Mouse (Mus musculus): ENCODE measurements at regions not wholly inside any gene's neighbourhood (a gene's known extent, or its start where the extent isn't known, plus 50 kb on each side); places are given as distances from the start of the nearest gene placed in this dataset.

GRCm38 (mm10) chr1:39047316-39047715, 61.9 kb downstream of the Pdcl3 start:
- Histone ChIP-seq H3K27ac (replicated peaks) (peak overlapping the region; percentile 66), H3K27me3 (ENCODE audit: low read depth, poor library complexity, severe bottlenecking) (no peaks in the 10 kb centered on the region), H3K36me3 (no peaks in the 10 kb centered on the region), H3K4me3 (no peak overlapping the region), H3K4me1 (peaks cover 16% of the 10 kb centered on the region), H3K9me3 (replicated peaks) (peaks cover 7% of the 10 kb centered on the region)
- WGBS: 92% methylated on average over 6 of the region's 6 CpGs
- DNase-seq (ENCODE audit: low spot score): no peak

- Histone ChIP-seq H3K36me3 (no peaks in the 10 kb centered on the region), H3K27ac (replicated peaks) (no peak overlapping the region), H3K4me3 (no peak overlapping the region), H3K4me1 (no peaks in the 10 kb centered on the region), H3K27me3 (ENCODE audit: low read depth, poor library complexity, severe bottlenecking) (no peaks in the 10 kb centered on the region), H3K9me3 (replicated peaks) (no peaks in the 10 kb centered on the region)
- no peak for DNase-seq (ENCODE audit: low spot score)
- WGBS: 76% methylated on average over 6 of the region's 6 CpGs
Observed at GRCm38 (mm10) chr1:39057304-39057703, 71.9 kb downstream of the Pdcl3 start.

GRCm38 (mm10) chr1:39062509-39062908, 77.1 kb downstream of the Pdcl3 start:
- Histone ChIP-seq H3K4me3 (no peak overlapping the region), H3K4me1 (no peaks in the 10 kb centered on the region), H3K9me3 (replicated peaks) (no peaks in the 10 kb centered on the region), H3K36me3 (no peaks in the 10 kb centered on the region), H3K27ac (replicated peaks) (no peak overlapping the region), H3K27me3 (ENCODE audit: low read depth, poor library complexity, severe bottlenecking) (no peaks in the 10 kb centered on the region)
- DNase-seq (ENCODE audit: low spot score): no peak
- WGBS: 92% methylated on average over 6 of the region's 6 CpGs

GRCm38 (mm10) chr1:39063666-39064385, 78.4 kb downstream of the Pdcl3 start:
- 84% methylated on average over 13 of the region's 13 CpGs for WGBS
- no peaks in the 10 kb centered on the region for H3K9me3 ChIP-seq (replicated peaks)

GRCm38 (mm10) chr1:39064781-39065180, 79.4 kb downstream of the Pdcl3 start:
- H3K27ac ChIP-seq (replicated peaks): no peak overlapping the region
- H3K9me3 ChIP-seq (replicated peaks): no peaks in the 10 kb centered on the region
- 97% methylated on average over 3 of the region's 3 CpGs for WGBS
- H3K27me3 ChIP-seq (ENCODE audit: low read depth, poor library complexity, severe bottlenecking): no peaks in the 10 kb centered on the region
- H3K4me3 ChIP-seq: no peak overlapping the region
- no peak for DNase-seq (ENCODE audit: low spot score)
- no peaks in the 10 kb centered on the region for H3K4me1 ChIP-seq
- no peaks in the 10 kb centered on the region for H3K36me3 ChIP-seq

More at GRCm38 (mm10) chr1:39063666-39064385, 78.4 kb downstream of the Pdcl3 start:
- DNase-seq (ENCODE audit: low spot score): no peak
- Histone ChIP-seq H3K27ac (replicated peaks) (no peak overlapping the region), H3K27me3 (ENCODE audit: low read depth, poor library complexity, severe bottlenecking) (no peaks in the 10 kb centered on the region), H3K36me3 (no peaks in the 10 kb centered on the region), H3K4me1 (no peaks in the 10 kb centered on the region), H3K4me3 (no peak overlapping the region)

GRCm38 (mm10) chr1:39067901-39068300, 82.5 kb downstream of the Pdcl3 start:
- no peaks in the 10 kb centered on the region for H3K4me1 ChIP-seq
- H3K9me3 ChIP-seq (replicated peaks): no peaks in the 10 kb centered on the region
- no peak overlapping the region for H3K27ac ChIP-seq (replicated peaks)
- DNase-seq (ENCODE audit: low spot score): no peak
- no peaks in the 10 kb centered on the region for H3K36me3 ChIP-seq
- WGBS: 71% methylated on average over 3 of the region's 3 CpGs
- H3K27me3 ChIP-seq (ENCODE audit: low read depth, poor library complexity, severe bottlenecking): no peaks in the 10 kb centered on the region
- H3K4me3 ChIP-seq: no peak overlapping the region

- Histone ChIP-seq H3K27me3 (ENCODE audit: low read depth, poor library complexity, severe bottlenecking) (no peaks in the 10 kb centered on the region), H3K9me3 (replicated peaks) (no peaks in the 10 kb centered on the region), H3K4me1 (no peaks in the 10 kb centered on the region), H3K4me3 (no peak overlapping the region), H3K27ac (replicated peaks) (no peak overlapping the region), H3K36me3 (no peaks in the 10 kb centered on the region)
- WGBS: 78% methylated on average over 11 of the region's 11 CpGs
- DNase-seq (ENCODE audit: low spot score): no peak
Observed at GRCm38 (mm10) chr1:39069086-39069655, 83.8 kb downstream of the Pdcl3 start.

- H3K27me3 ChIP-seq (ENCODE audit: low read depth, poor library complexity, severe bottlenecking): no peaks in the 10 kb centered on the region
- 82% methylated on average over 7 of the region's 7 CpGs for WGBS
- no peak for DNase-seq (ENCODE audit: low spot score)
- no peaks in the 10 kb centered on the region for H3K9me3 ChIP-seq (replicated peaks)
- H3K27ac ChIP-seq (replicated peaks): no peak overlapping the region
- no peaks in the 10 kb centered on the region for H3K36me3 ChIP-seq
- H3K4me3 ChIP-seq: no peak overlapping the region
- no peaks in the 10 kb centered on the region for H3K4me1 ChIP-seq
Observed at GRCm38 (mm10) chr1:39069676-39070075, 84.3 kb downstream of the Pdcl3 start.

GRCm38 (mm10) chr1:39075966-39076365, 90.6 kb downstream of the Pdcl3 start:
- Histone ChIP-seq H3K27me3 (ENCODE audit: low read depth, poor library complexity, severe bottlenecking) (no peaks in the 10 kb centered on the region), H3K9me3 (replicated peaks) (no peaks in the 10 kb centered on the region; the same call in 1 of the 2 replicates), H3K4me3 (no peak overlapping the region), H3K27ac (replicated peaks) (no peak overlapping the region), H3K4me1 (no peaks in the 10 kb centered on the region), H3K36me3 (no peaks in the 10 kb centered on the region)
- DNase-seq (ENCODE audit: low spot score): no peak
- 88% methylated on average over 5 of the region's 5 CpGs for WGBS

GRCm38 (mm10) chr1:39078584-39079315, 93.3 kb downstream of the Pdcl3 start:
- DNase-seq (ENCODE audit: low spot score): no peak
- H3K4me3 ChIP-seq: no peak overlapping the region

GRCm38 (mm10) chr1:39083911-39084826, 98.8 kb downstream of the Pdcl3 start:
- DNase-seq (ENCODE audit: low spot score): no peak
- 89% methylated on average over 7 of the region's 7 CpGs for WGBS

More at GRCm38 (mm10) chr1:39078584-39079315, 93.3 kb downstream of the Pdcl3 start:
- Histone ChIP-seq H3K4me1 (no peaks in the 10 kb centered on the region), H3K27ac (replicated peaks) (no peak overlapping the region), H3K9me3 (replicated peaks) (no peaks in the 10 kb centered on the region; the same call in 1 of the 2 replicates), H3K36me3 (no peaks in the 10 kb centered on the region), H3K27me3 (ENCODE audit: low read depth, poor library complexity, severe bottlenecking) (no peaks in the 10 kb centered on the region)
- 84% methylated on average over 4 of the region's 4 CpGs for WGBS

GRCm38 (mm10) chr1:39086273-39086672, 100.9 kb downstream of the Pdcl3 start:
- H3K36me3 ChIP-seq: no peaks in the 10 kb centered on the region
- H3K27ac ChIP-seq (replicated peaks): no peak overlapping the region
- 90% methylated on average over 11 of the region's 11 CpGs for WGBS
- no peak overlapping the region for H3K4me3 ChIP-seq
- H3K9me3 ChIP-seq (replicated peaks): no peaks in the 10 kb centered on the region
- no peak for DNase-seq (ENCODE audit: low spot score)
- no peaks in the 10 kb centered on the region for H3K27me3 ChIP-seq (ENCODE audit: low read depth, poor library complexity, severe bottlenecking)
- no peaks in the 10 kb centered on the region for H3K4me1 ChIP-seq

More at GRCm38 (mm10) chr1:39083911-39084826, 98.8 kb downstream of the Pdcl3 start:
- Histone ChIP-seq H3K4me3 (no peak overlapping the region), H3K27me3 (ENCODE audit: low read depth, poor library complexity, severe bottlenecking) (no peaks in the 10 kb centered on the region), H3K4me1 (no peaks in the 10 kb centered on the region), H3K27ac (replicated peaks) (no peak overlapping the region), H3K36me3 (no peaks in the 10 kb centered on the region), H3K9me3 (replicated peaks) (no peaks in the 10 kb centered on the region; the same call in 1 of the 2 replicates)

Data from midbrain, embryonic 10.5 days (tissue).